23 mouse cellular contexts compared by ENCODE assay signal in genomic region chr13:4939849-4940248, GRCm38 (mm10).
"Had no signal": no experiment of that assay in that cellular context is flagged by ENCODE, and none has a peak within 500 bp of the region (broad histone marks: within the 10 kb centered on the region; RNA-seq: fewer than 3 reads in every experiment).

No protein-coding gene starts in this region.

- H3K9me3 ChIP-seq: heart, embryonic 10.5 days; heart, embryonic 12.5 days; hindbrain, embryonic 13.5 days; hindbrain, embryonic 15.5 days; kidney, embryonic 15.5 days; limb, embryonic 13.5 days; limb, embryonic 15.5 days had no signal

- H3K9ac ChIP-seq: heart, embryonic 12.5 days; hindbrain, embryonic 13.5 days; hindbrain, embryonic 15.5 days; kidney, embryonic 15.5 days; limb, embryonic 13.5 days; limb, embryonic 15.5 days had no signal

- H3K27ac ChIP-seq: heart, embryonic 10.5 days; hindbrain, embryonic 13.5 days; hindbrain, embryonic 15.5 days; hindbrain, postnatal 0 days; kidney, embryonic 15.5 days; kidney, postnatal 0 days; limb, embryonic 13.5 days; limb, embryonic 15.5 days had no signal

- H3K4me3 ChIP-seq: heart, embryonic 10.5 days; heart, embryonic 12.5 days; hindbrain, embryonic 13.5 days; hindbrain, embryonic 15.5 days; kidney, embryonic 15.5 days; limb, embryonic 13.5 days; limb, embryonic 15.5 days had no signal

- ATAC-seq: hindbrain, postnatal 0 days; intestine, embryonic 16.5 days had no signal

- H3K36me3 ChIP-seq: heart, embryonic 10.5 days; heart, embryonic 12.5 days; hindbrain, embryonic 13.5 days; hindbrain, embryonic 15.5 days; kidney, embryonic 15.5 days; limb, embryonic 13.5 days; limb, embryonic 15.5 days had no signal

- H3K4me2 ChIP-seq: heart, embryonic 12.5 days; hindbrain, embryonic 13.5 days; hindbrain, embryonic 15.5 days; kidney, embryonic 15.5 days; limb, embryonic 13.5 days; limb, embryonic 15.5 days had no signal

- H3K4me1 ChIP-seq: heart, embryonic 10.5 days; heart, embryonic 12.5 days; hindbrain, embryonic 13.5 days; hindbrain, embryonic 15.5 days; kidney, embryonic 15.5 days; limb, embryonic 13.5 days; limb, embryonic 15.5 days had no signal

- H3K27me3 ChIP-seq: heart, embryonic 12.5 days; hindbrain, embryonic 13.5 days; hindbrain, embryonic 15.5 days; kidney, embryonic 15.5 days; limb, embryonic 13.5 days; limb, embryonic 15.5 days had no signal

- DNase-seq: gastrocnemius, postnatal 14 days; gastrocnemius, postnatal 36 days; heart, adult 18-20 months; heart, postnatal 10 days; heart, postnatal 4 days; kidney, adult 11 months; kidney, adult 2 months; kidney, adult 9 months; kidney, postnatal 14 days; kidney, postnatal 36 days; layer of hippocampus, adult 9-11 months; layer of hippocampus, postnatal 36 days; left cerebral cortex, postnatal 4 days had no signal
